Mouse (Mus musculus): ENCODE measurements around the gene Hmgn3. TPM values are rescaled to one million over a fixed set of nuclear protein-coding genes. Genes with fewer than 3 reads are reported as not detected.

Gene Hmgn3
- 93.5 TPM for polyA plus RNA-seq (2014; fragmentation: Illumina TruSeq; extraction: RNeasy Lipid Tissue Mini Kit (QIAGEN cat#74804))

DNA sequence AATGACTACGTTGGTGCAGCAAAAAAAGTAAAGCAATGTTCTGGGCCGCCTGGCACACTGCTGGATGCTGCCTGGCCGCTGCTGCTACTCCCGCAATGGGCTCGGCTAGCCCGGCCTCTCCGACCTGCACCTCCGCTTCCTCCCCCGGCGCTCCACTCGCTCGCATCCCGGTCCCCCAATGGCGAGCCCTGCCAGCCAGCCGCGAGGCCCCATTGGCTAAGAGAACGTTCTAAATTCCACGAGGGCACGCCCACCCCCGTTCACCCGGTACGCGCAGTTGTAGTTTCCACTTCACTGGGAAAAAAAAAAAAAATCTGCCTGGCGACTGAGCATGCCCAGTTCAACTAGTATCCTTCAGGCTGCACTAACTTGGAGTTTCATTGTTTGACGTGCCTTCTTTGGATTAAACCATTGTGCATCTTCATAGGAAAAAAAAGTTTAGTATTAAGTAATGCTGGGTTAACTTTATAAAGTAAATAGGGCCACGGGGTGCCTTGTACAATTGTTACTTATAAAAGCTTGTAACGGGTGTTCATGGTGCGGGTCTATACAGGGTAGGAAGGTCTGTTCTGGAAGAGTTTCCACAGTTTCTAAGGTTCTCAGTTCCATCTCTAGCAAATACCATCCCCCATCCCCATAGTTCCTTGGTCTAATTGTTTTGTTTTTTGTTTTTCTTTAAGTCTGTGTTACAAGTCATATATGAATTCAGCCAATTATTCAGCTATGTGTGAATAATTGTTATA lies at the start of gene Hmgn3:
Gene Hmgn3 (minus strand): TSS at position 240 of the 743 bp plus-strand sequence.

Other genes starting within 250 kb of the Hmgn3 start
- 138 TPM for gene Phip, start 171.2 kb downstream of the Hmgn3 start, polyA plus RNA-seq (2014; fragmentation: Illumina TruSeq; extraction: RNeasy Lipid Tissue Mini Kit (QIAGEN cat#74804))

Measured in ovary, adult 10 weeks (tissue).